Mouse (Mus musculus) thymus, postnatal 0 days (tissue): ENCODE data around the gene Ptges. TPM values are rescaled to one million over a fixed set of nuclear protein-coding genes. Genes with fewer than 3 reads are reported as not detected.
"Not testable (repeated sequence)": the region's sequence is repeated elsewhere in the genome, so short reads cannot be mapped to it uniquely, and the experiment has no call there.

Source experiments
- DNase-seq: peaks from one replicate; pipeline ENCODE4 v3.0.0-alpha.2; 2015; ENCODE audit warnings: low spot score
- polyA plus RNA-seq: library from polyadenylated mRNA; unstranded; fragments of >200 nt; fragmentation: Nextera tagmentation; extraction: Ambion mirVana; gene quantifications from 2 replicates; pipeline ENCODE4 v1.2.1, GENCODE M21; 2015

The Ptges gene
- polyA plus RNA-seq: 3.2 and 3.4 TPM in 2 replicates

- DNase-seq: peak; percentile 32
These were observed at the start of gene Ptges for GRCm38 (mm10) chr2:30929483-30930045. TSS of gene Ptges (minus strand) at chr2:30929863.

GRCm38 (mm10) chr2:30967352-30968327, 38.0 kb upstream of the Ptges start, which contains the start of gene Tor1a:
TSS of gene Tor1a (minus strand) at chr2:30967933.
- DNase-seq: peak; percentile 86

GRCm38 (mm10) chr2:30966826-30967225, 37.2 kb upstream of the Ptges start:
- DNase-seq: peak; percentile 30

GRCm38 (mm10) chr2:30965627-30966026, 36.0 kb upstream of the Ptges start:
- DNase-seq: no peak

GRCm38 (mm10) chr2:30962570-30963254, 33.0 kb upstream of the Ptges start:
- DNase-seq: no peak

GRCm38 (mm10) chr2:30959856-30960255, 30.2 kb upstream of the Ptges start:
- DNase-seq: no peak

GRCm38 (mm10) chr2:30958726-30959125, 29.1 kb upstream of the Ptges start:
- no peak for DNase-seq

GRCm38 (mm10) chr2:30957511-30957910, 27.8 kb upstream of the Ptges start:
- no peak for DNase-seq

GRCm38 (mm10) chr2:30954797-30955196, 25.1 kb upstream of the Ptges start:
- DNase-seq: no peak

- peak; percentile 91 for DNase-seq
These were observed 23.3 kb upstream of the Ptges start, which contains the start of gene Tor1b for GRCm38 (mm10) chr2:30952824-30953490. TSS of gene Tor1b (plus strand) at chr2:30952959.

GRCm38 (mm10) chr2:30952457-30952823, 22.8 kb upstream of the Ptges start:
- DNase-seq: no peak

GRCm38 (mm10) chr2:30942603-30943011, 12.9 kb upstream of the Ptges start:
- peak; percentile 87 for DNase-seq

- DNase-seq: not testable (repeated sequence)
These were observed 12.5 kb upstream of the Ptges start for GRCm38 (mm10) chr2:30942116-30942515.

GRCm38 (mm10) chr2:30941586-30941985, 11.9 kb upstream of the Ptges start:
- no peak for DNase-seq

- DNase-seq: no peak
These were observed 8.9 kb upstream of the Ptges start for GRCm38 (mm10) chr2:30938574-30938991.

GRCm38 (mm10) chr2:30937731-30938130, 8.1 kb upstream of the Ptges start:
- DNase-seq: no peak

GRCm38 (mm10) chr2:30936808-30937207, 7.1 kb upstream of the Ptges start:
- DNase-seq: no peak

- DNase-seq: peak; percentile 71
These were observed 4.3 kb upstream of the Ptges start for GRCm38 (mm10) chr2:30933917-30934450.

GRCm38 (mm10) chr2:30933032-30933431, 3.4 kb upstream of the Ptges start:
- no peak for DNase-seq

- no peak for DNase-seq
These were observed 2.3 kb upstream of the Ptges start for GRCm38 (mm10) chr2:30931922-30932321.

- not testable (repeated sequence) for DNase-seq
These were observed 1.2 kb upstream of the Ptges start for GRCm38 (mm10) chr2:30930846-30931245.
